Mouse (Mus musculus): ENCODE data around the gene Wdfy4. TPM values are rescaled to one million over a fixed set of nuclear protein-coding genes. Genes with fewer than 3 reads are reported as not detected.

Gene Wdfy4
- polyA plus RNA-seq, 1 experiment from 2014 or later = 0.36 TPM

- WGBS = 42% methylated on average over 8 of the region's 8 CpGs
- H3K9ac ChIP-seq = no peak overlapping the region
- H3K4me2 ChIP-seq = no peak overlapping the region
- no peak for ATAC-seq (ENCODE audit: insufficient read depth, low FRiP score, low read depth)
- no peaks in the 10 kb centered on the region for H3K36me3 ChIP-seq
- H3K4me1 ChIP-seq = no peaks in the 10 kb centered on the region
- no peaks in the 10 kb centered on the region for H3K9me3 ChIP-seq
- H3K27ac ChIP-seq = no peak overlapping the region
- H3K4me3 ChIP-seq (replicated peaks) = no peak overlapping the region
- no peaks in the 10 kb centered on the region for H3K27me3 ChIP-seq (replicated peaks)
Observed at GRCm38 (mm10) chr14:33000112-33000979, 185.0 kb downstream of the Wdfy4 start.

- Histone ChIP-seq H3K4me1 (no peaks in the 10 kb centered on the region), H3K36me3 (no peaks in the 10 kb centered on the region), H3K4me2 (no peak overlapping the region), H3K9me3 (no peaks in the 10 kb centered on the region), H3K27ac (no peak overlapping the region), H3K9ac (no peak overlapping the region), H3K4me3 (replicated peaks) (no peak overlapping the region), H3K27me3 (replicated peaks) (no peaks in the 10 kb centered on the region)
- ATAC-seq (ENCODE audit: insufficient read depth, low FRiP score, low read depth) = no peak
- WGBS = 46% methylated on average over 10 of the region's 10 CpGs
Observed at GRCm38 (mm10) chr14:32999511-32999910, 185.8 kb downstream of the Wdfy4 start.

- Histone ChIP-seq H3K4me1 (no peaks in the 10 kb centered on the region), H3K4me3 (replicated peaks) (peak overlapping the region; percentile 7; the same call in 1 of the 2 replicates), H3K9ac (no peak overlapping the region), H3K9me3 (no peaks in the 10 kb centered on the region), H3K36me3 (no peaks in the 10 kb centered on the region), H3K27ac (no peak overlapping the region), H3K4me2 (peak overlapping the region; percentile 36; the same call in 1 of the 2 replicates), H3K27me3 (replicated peaks) (no peaks in the 10 kb centered on the region)
- ATAC-seq (ENCODE audit: insufficient read depth, low FRiP score, low read depth) = no peak
- WGBS = 8% methylated on average over 10 of the region's 10 CpGs
Observed at GRCm38 (mm10) chr14:32994954-32995636, 190.2 kb downstream of the Wdfy4 start.

DNA sequence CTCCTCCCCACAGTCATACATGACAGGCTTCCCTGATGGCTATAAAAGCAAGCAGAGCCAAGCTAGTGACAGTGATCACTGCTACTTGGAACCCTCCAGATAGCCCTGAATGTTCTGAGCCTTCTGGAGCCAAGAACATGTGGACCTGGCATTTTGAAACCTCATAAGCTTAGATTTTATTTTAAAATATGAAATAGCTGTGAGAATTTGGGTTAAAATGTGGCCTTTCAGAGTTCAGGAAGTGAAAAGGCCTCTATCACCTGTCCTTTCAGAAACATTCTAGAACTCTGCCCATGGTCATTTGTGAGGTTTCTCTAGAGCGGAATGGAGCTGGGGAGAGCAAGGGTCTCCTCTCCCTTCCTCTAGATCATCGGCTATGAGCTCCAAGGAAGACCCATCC, 194.2 kb downstream of the Wdfy4 start, which contains the start of gene Lrrc18:
TSS of gene Lrrc18 (plus strand) at position 301 of the 400 bp plus-strand sequence.
- WGBS = 98% methylated on average over 2 of the region's 2 CpGs
- ATAC-seq (ENCODE audit: insufficient read depth, low FRiP score, low read depth) = no peak
- no peaks in the 10 kb centered on the region for H3K4me1 ChIP-seq
- H3K9me3 ChIP-seq = no peaks in the 10 kb centered on the region
- no peak within 1 kb of the TSS for H3K27ac ChIP-seq
- H3K4me2 ChIP-seq = no peak within 1 kb of the TSS
- H3K27me3 ChIP-seq (replicated peaks) = no peaks in the 10 kb centered on the region
- H3K9ac ChIP-seq = no peak within 1 kb of the TSS
- H3K36me3 ChIP-seq = no peaks in the 10 kb centered on the region
- no peak within 1 kb of the TSS for H3K4me3 ChIP-seq (replicated peaks)

- no peak for ATAC-seq (ENCODE audit: insufficient read depth, low FRiP score, low read depth)
- no peaks in the 10 kb centered on the region for H3K27me3 ChIP-seq (replicated peaks)
- WGBS = 56% methylated on average over 4 of the region's 4 CpGs
Observed at GRCm38 (mm10) chr14:32986659-32987058, 198.6 kb downstream of the Wdfy4 start.

DNA sequence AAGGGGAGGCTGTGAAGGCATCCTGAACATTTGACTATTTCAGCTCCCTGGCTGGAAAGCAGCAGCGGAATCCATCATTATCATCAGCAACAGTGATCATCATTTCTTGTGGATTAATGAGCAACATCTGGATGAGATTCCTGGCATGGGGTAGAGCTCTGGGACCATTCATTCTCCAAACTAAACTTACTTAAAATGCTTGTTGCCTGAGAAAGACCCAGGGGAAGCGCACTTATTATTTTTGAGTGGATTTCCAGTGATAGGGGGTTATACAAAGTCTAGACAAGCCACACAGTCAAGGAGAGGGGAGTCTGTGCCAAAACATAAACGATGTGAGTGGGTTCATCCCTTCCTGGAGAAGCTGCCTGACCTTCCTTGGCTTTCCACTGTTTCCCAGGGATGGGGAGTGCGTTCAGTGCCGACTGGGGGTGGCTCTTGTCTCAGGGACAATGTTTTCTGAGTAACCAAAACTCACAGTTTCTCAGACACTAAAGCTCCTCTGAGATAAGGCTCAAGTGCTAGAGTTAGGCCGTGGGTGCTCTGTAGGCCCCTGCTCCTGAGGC, 201.1 kb downstream of the Wdfy4 start:
- H3K4me1 ChIP-seq = 0 out of 2 replicates have a peak, but pooled peaks cover 3% of the 10 kb centered on the region
- no peak overlapping the region for H3K4me2 ChIP-seq
- no peaks in the 10 kb centered on the region for H3K36me3 ChIP-seq
- no peaks in the 10 kb centered on the region for H3K9me3 ChIP-seq
- no peak; the same call in 1 of the 2 replicates for ATAC-seq (ENCODE audit: insufficient read depth, low FRiP score, low read depth)
- H3K4me3 ChIP-seq (replicated peaks) = no peak overlapping the region
- 0 out of 2 replicates have a peak overlapping the region, but pooled peaks have one; percentile 13 for H3K27ac ChIP-seq
- no peaks in the 10 kb centered on the region for H3K27me3 ChIP-seq (replicated peaks)
- H3K9ac ChIP-seq = no peak overlapping the region
- 43% methylated on average over 6 of the region's 6 CpGs for WGBS

More at GRCm38 (mm10) chr14:32986659-32987058, 198.6 kb downstream of the Wdfy4 start:
- Histone ChIP-seq H3K9me3 (no peaks in the 10 kb centered on the region), H3K4me3 (replicated peaks) (no peak overlapping the region), H3K4me1 (0 out of 2 replicates have a peak, but pooled peaks cover 3% of the 10 kb centered on the region), H3K27ac (no peak overlapping the region), H3K36me3 (no peaks in the 10 kb centered on the region), H3K9ac (no peak overlapping the region), H3K4me2 (no peak overlapping the region)

- Histone ChIP-seq H3K9ac (no peak overlapping the region), H3K36me3 (no peaks in the 10 kb centered on the region), H3K9me3 (no peaks in the 10 kb centered on the region), H3K27ac (no peak overlapping the region), H3K4me1 (no peaks in the 10 kb centered on the region), H3K4me2 (no peak overlapping the region), H3K4me3 (replicated peaks) (no peak overlapping the region), H3K27me3 (replicated peaks) (no peaks in the 10 kb centered on the region)
- ATAC-seq (ENCODE audit: insufficient read depth, low FRiP score, low read depth) = no peak
- 69% methylated on average over 9 of the region's 9 CpGs for WGBS
Observed at GRCm38 (mm10) chr14:32970700-32971099, 214.6 kb downstream of the Wdfy4 start.

- H3K9ac ChIP-seq = no peak overlapping the region
- H3K27ac ChIP-seq = no peak overlapping the region
- peaks cover 11% of the 10 kb centered on the region; the same call in 1 of the 2 replicates for H3K4me1 ChIP-seq
- no peak for ATAC-seq (ENCODE audit: insufficient read depth, low FRiP score, low read depth)
- no peaks in the 10 kb centered on the region for H3K27me3 ChIP-seq (replicated peaks)
- H3K9me3 ChIP-seq = no peaks in the 10 kb centered on the region
- H3K4me2 ChIP-seq = no peak overlapping the region
- 63% methylated on average over 10 of the region's 10 CpGs for WGBS
- no peaks in the 10 kb centered on the region for H3K36me3 ChIP-seq
- H3K4me3 ChIP-seq (replicated peaks) = no peak overlapping the region
Observed at GRCm38 (mm10) chr14:32964742-32965141, 220.6 kb downstream of the Wdfy4 start.

DNA sequence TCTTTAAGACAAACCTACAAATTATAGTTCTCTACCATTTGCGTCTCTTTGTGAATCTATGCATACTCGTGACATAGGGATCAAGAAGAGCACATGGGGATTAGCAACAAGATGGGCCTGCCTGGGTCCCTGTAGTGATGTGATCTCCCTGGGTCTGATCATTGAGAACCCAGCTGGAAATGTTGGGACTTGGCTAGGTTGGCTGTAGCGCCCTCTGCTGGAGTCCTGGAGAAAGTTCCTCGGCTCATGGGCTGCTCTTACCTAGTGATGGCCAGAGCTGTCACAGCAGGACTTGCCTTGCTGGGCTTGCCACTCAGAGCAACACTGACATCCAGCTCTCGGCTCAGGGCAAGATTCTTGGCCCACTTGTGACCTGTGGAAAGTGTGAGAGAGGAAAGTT, 224.8 kb downstream of the Wdfy4 start:
- 40% methylated on average over 5 of the region's 5 CpGs for WGBS
- ATAC-seq (ENCODE audit: insufficient read depth, low FRiP score, low read depth) = no peak

GRCm38 (mm10) chr14:32958671-32959070, 226.6 kb downstream of the Wdfy4 start:
- Histone ChIP-seq H3K27ac (no peak overlapping the region), H3K9me3 (no peaks in the 10 kb centered on the region), H3K27me3 (replicated peaks) (no peaks in the 10 kb centered on the region), H3K4me1 (peaks cover 25% of the 10 kb centered on the region; the same call in 1 of the 2 replicates), H3K9ac (no peak overlapping the region), H3K4me2 (no peak overlapping the region; the same call in 1 of the 2 replicates), H3K36me3 (no peaks in the 10 kb centered on the region), H3K4me3 (replicated peaks) (no peak overlapping the region)
- ATAC-seq (ENCODE audit: insufficient read depth, low FRiP score, low read depth) = no peak
- WGBS = 35% methylated on average over 8 of the region's 8 CpGs

More for the DNA sequence above, 224.8 kb downstream of the Wdfy4 start:
- H3K36me3 ChIP-seq = no peaks in the 10 kb centered on the region
- no peaks in the 10 kb centered on the region for H3K9me3 ChIP-seq
- H3K27me3 ChIP-seq (replicated peaks) = no peaks in the 10 kb centered on the region
- no peak overlapping the region for H3K4me2 ChIP-seq
- H3K9ac ChIP-seq = no peak overlapping the region
- H3K27ac ChIP-seq = no peak overlapping the region
- H3K4me3 ChIP-seq (replicated peaks) = no peak overlapping the region
- H3K4me1 ChIP-seq = peaks cover 25% of the 10 kb centered on the region; the same call in 1 of the 2 replicates

DNA sequence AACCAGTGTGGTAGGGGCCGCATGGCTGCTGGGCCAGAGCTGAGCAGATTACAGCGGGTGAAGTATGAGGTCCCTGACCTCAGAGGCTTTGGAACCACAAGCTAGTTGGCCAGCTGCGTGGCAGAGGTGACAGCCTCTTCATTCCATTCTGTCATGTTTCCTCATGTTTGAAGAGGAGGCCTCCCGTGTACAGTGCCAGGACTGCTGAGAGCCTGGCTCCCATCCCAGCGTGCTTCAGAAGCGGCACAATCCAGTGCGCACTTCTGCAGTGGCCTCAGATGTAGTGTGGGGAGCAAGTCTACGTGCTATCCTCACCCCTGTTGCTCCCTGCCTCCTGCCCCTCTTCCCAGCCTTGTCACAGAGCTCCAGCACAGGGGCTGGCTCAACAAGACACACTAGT, 228.8 kb downstream of the Wdfy4 start:
- H3K4me1 ChIP-seq = peaks cover 19% of the 10 kb centered on the region
- no peaks in the 10 kb centered on the region for H3K9me3 ChIP-seq
- no peaks in the 10 kb centered on the region for H3K27me3 ChIP-seq (replicated peaks)
- ATAC-seq (ENCODE audit: insufficient read depth, low FRiP score, low read depth) = peak; percentile 51; the same call in 1 of the 2 replicates
- 53% methylated on average over 8 of the region's 8 CpGs for WGBS
- H3K4me3 ChIP-seq (replicated peaks) = no peak overlapping the region
- H3K36me3 ChIP-seq = no peaks in the 10 kb centered on the region
- no peak overlapping the region for H3K27ac ChIP-seq
- no peak overlapping the region for H3K4me2 ChIP-seq
- H3K9ac ChIP-seq = no peak overlapping the region

All from stomach, embryonic 15.5 days (tissue).